Mouse (Mus musculus) ES-E14 (cell line): Measurements from ENCODE around the gene Olfr522. TPM values are rescaled to one million over a fixed set of nuclear protein-coding genes. Genes with fewer than 3 reads are reported as not detected.

Source experiments
- DNase-seq: peaks from one replicate; pipeline ENCODE4 v3.0.0-alpha.2; 2013; ENCODE audit warnings: low read depth, low spot score
- H3K27ac ChIP-seq: 2 replicates; pipeline ENCODE4 v1.5.1; 2012; ENCODE audit warnings: low read depth, mild to moderate bottlenecking, low read length, moderate library complexity, mixed read lengths; ENCODE audit not compliant: poor library complexity, insufficient read depth, severe bottlenecking
- H3K36me3 ChIP-seq: 2 replicates; pipeline ENCODE4 v1.6.1; 2012; ENCODE audit warnings: mild to moderate bottlenecking, low read length, moderate library complexity, mixed read lengths; ENCODE audit not compliant: control insufficient read depth, poor library complexity, insufficient read depth, severe bottlenecking
- H3K4me1 ChIP-seq, 2 experiments: fragments of 150-350 bp in 1 of 2; sonication (generic) in 1 of 2; 2 replicates each; pipeline ENCODE4 v1.6.1; 2012; ENCODE audit warnings: low read length in 2 of 2, mild to moderate bottlenecking in 1 of 2, mixed read lengths in 1 of 2; ENCODE audit not compliant: control insufficient read depth in 2 of 2, insufficient read depth in 2 of 2, poor library complexity in 1 of 2
- H3K4me3 ChIP-seq, 2 experiments: fragments of 150-350 bp in 1 of 2; sonication (generic) in 1 of 2; 2 replicates each; pipeline ENCODE4 v1.5.1; 2012; ENCODE audit warnings: low read length in 2 of 2, low read depth in 1 of 2, mild to moderate bottlenecking in 1 of 2, mixed read lengths in 1 of 2; ENCODE audit not compliant: insufficient read depth in 1 of 2, poor library complexity in 1 of 2, severe bottlenecking in 1 of 2
- H3K9ac ChIP-seq: 2 replicates; pipeline ENCODE4 v1.6.1; 2012; ENCODE audit warnings: low read depth, mild to moderate bottlenecking, low read length, mixed read lengths; ENCODE audit not compliant: poor library complexity, insufficient read depth, severe bottlenecking
- H3K9me3 ChIP-seq: fragments of 150-350 bp; sonication (generic); 2 replicates; pipeline ENCODE4 v1.6.1; 2012; ENCODE audit warnings: low read depth, mild to moderate bottlenecking, low read length; ENCODE audit not compliant: control insufficient read depth, insufficient read depth
- CHD2 ChIP-seq: IDR thresholded peaks from 2 replicates; pipeline ENCODE4 v1.6.1; 2014; ENCODE audit warnings: mild to moderate bottlenecking, low read depth, low read length, inconsistent platforms
- HCFC1 ChIP-seq: IDR thresholded peaks from 2 replicates; pipeline ENCODE4 v1.6.1; 2012; ENCODE audit warnings: low read length, inconsistent platforms, borderline replicate concordance; ENCODE audit not compliant: insufficient read depth
- MAFK ChIP-seq: IDR thresholded peaks from 2 replicates; pipeline ENCODE4 v1.6.1; 2014; ENCODE audit warnings: mild to moderate bottlenecking, low read depth, low read length, inconsistent platforms; ENCODE audit not compliant: insufficient read depth
- ZC3H11A ChIP-seq: IDR thresholded peaks from 2 replicates; pipeline ENCODE4 v1.6.1; 2012; ENCODE audit warnings: low read depth, mild to moderate bottlenecking, inconsistent platforms, low read length, borderline replicate concordance
- ZNF384 ChIP-seq: IDR thresholded peaks from 2 replicates; pipeline ENCODE4 v1.6.1; 2012; ENCODE audit warnings: low read depth, low read length, inconsistent platforms
- in situ Hi-C, 2 experiments: fragments of 600-800 bp; cut with MboI; formaldehyde crosslinking; loops; one replicate each; pipeline ENCODE4 v1.15.1; 2025; ENCODE audit warnings: low sequenced_read_pairs in 2 of 2, inconsistent platforms in 1 of 2; ENCODE audit not compliant: unreplicated experiment in 2 of 2
- total RNA-seq: library from RNA; depleted of rRNA; stranded (reverse); fragments of 300-350 nt; gene quantifications from 2 replicates; pipeline ENCODE4 v1.2.3, GENCODE M21; 2012

Olfr522 gene
- total RNA-seq, 1 experiment: not detected

DNA sequence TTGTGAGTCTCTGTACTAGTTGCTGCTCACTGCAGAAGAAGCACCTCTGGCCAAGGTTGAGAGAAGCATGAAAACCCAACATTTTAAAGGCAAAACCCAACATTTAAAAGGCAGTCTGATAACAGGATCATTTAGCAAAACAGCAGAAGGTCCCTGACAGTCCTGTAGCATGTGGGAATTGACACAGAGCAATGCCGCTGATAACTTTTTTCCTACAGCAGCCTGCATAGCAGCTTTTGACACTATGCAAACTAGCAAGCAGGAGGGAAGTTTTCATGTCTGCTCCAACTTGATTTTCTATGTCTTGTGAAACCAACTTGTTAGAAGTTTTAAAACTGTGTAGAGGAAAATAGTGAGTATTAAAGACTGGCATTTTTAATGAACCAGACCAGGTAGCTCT is 40.2 kb downstream of the Olfr522 start:
- H3K36me3 ChIP-seq: no peaks in the 10 kb centered on the region; the same call in 1 of the 2 replicates
- no peak overlapping the region for H3K4me3 ChIP-seq
- H3K9ac ChIP-seq: no peak overlapping the region
- peaks cover 0 to 17% of the 10 kb centered on the region in 2 experiments; a peak in 1 of 4 replicates for H3K4me1 ChIP-seq
- DNase-seq: no peak
- H3K9me3 ChIP-seq: no peaks in the 10 kb centered on the region
- TF ChIP-seq ZNF384: no peak
- no peak for TF ChIP-seq CHD2
- TF ChIP-seq ZC3H11A: no peak
- TF ChIP-seq MAFK: no peak
- TF ChIP-seq HCFC1: no peak
- no peak overlapping the region for H3K27ac ChIP-seq
- in situ Hi-C loops: no loop called here

DNA sequence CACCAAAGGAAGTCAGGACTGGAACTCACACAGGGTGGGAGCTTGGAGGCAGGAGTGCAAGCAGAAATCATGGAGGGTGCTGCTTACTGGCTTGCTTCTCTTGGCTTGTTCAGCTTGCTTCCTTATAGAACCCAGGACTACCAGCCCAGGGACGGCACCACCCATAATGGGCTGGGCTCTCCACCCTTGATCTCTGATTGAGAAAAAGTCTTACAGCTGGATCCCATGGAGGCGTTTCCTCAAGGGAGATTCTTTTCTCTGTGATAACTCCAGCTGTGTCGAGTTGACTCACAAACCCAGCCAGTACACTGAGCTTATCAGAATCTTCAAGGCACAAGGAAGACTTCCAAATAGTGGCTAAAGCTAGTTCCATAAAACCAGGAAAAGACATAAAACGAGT is 41.8 kb downstream of the Olfr522 start:
- no peak overlapping the region for H3K9ac ChIP-seq
- no peaks in the 10 kb centered on the region for H3K9me3 ChIP-seq
- H3K27ac ChIP-seq: no peak overlapping the region
- H3K36me3 ChIP-seq: no peaks in the 10 kb centered on the region; the same call in 1 of the 2 replicates
- peaks cover 0 to 17% of the 10 kb centered on the region in 2 experiments; a peak in 1 of 4 replicates for H3K4me1 ChIP-seq
- TF ChIP-seq HCFC1 (no peak), MAFK (no peak), ZNF384 (no peak), ZC3H11A (no peak), CHD2 (no peak)
- H3K4me3 ChIP-seq: no peak overlapping the region
- in situ Hi-C loops: no loop called here
- no peak for DNase-seq

DNA sequence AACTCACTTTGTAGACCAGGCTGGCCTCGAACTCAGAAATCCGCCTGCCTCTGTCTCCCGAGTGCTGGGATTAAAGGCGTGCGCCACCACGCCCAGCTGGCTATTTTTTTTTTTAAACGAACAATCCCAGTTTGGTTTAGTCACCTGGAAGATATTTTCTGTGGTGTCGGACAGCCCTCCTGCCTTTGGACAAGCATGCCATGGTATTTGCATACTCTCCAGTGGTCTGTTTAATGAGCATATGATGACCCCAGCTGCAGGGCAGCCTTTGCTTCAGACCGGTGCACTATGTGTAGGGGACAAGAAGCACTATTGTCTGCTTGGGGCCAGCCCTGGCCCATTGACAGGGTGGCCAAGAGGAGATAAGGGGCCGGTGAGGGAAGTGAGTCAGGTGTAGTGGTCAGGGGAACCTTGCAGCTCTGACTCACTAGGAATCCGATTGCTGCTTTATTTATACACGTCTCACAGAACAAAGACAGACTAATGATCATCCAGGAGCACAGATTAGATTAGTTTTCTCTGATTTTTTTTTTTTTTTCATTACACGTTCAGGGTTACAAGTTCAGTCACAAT is 43.1 kb downstream of the Olfr522 start:
- DNase-seq: no peak
- no peak overlapping the region for H3K27ac ChIP-seq
- no peaks in the 10 kb centered on the region for H3K9me3 ChIP-seq
- H3K4me1 ChIP-seq: peaks cover 1 to 14% of the 10 kb centered on the region in 2 experiments; a peak in 1 of 4 replicates
- no peak for TF ChIP-seq MAFK
- TF ChIP-seq ZNF384: no peak
- TF ChIP-seq ZC3H11A: no peak
- no peak for TF ChIP-seq HCFC1
- TF ChIP-seq CHD2: no peak
- H3K9ac ChIP-seq: no peak overlapping the region
- H3K4me3 ChIP-seq: no peak overlapping the region
- in situ Hi-C loops: no loop called here
- no peaks in the 10 kb centered on the region for H3K36me3 ChIP-seq

DNA sequence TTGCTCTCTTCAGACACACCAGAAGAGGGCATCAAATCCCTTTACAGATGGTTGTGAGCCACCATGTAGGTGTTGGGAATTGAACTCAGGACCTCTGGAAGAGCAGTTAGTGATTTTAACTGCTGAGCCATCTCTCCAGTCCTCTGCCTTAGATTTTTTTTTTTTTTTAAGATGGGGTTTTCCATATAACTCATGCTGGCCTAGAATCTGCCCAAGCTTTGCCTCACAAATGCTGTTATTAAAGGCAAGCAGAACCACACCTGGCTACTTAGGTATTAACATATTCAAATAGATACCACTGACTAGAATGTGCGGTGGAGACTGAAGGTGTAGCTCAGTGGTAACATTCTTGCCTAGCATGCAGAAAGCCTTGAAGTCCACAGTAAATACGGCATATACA is 44.1 kb downstream of the Olfr522 start:
- Histone ChIP-seq H3K9me3 (no peaks in the 10 kb centered on the region), H3K9ac (no peak overlapping the region), H3K4me3 (no peak overlapping the region), H3K4me1 (peaks cover 1 to 14% of the 10 kb centered on the region in 2 experiments; a peak in 1 of 4 replicates), H3K27ac (no peak overlapping the region), H3K36me3 (no peaks in the 10 kb centered on the region)
- in situ Hi-C loops: no loop called here
- DNase-seq: no peak
- TF ChIP-seq CHD2 (no peak), HCFC1 (no peak), MAFK (no peak), ZC3H11A (no peak), ZNF384 (no peak)
